Mouse (Mus musculus): ENCODE measurements at regions not wholly inside any gene's neighbourhood (a gene's known extent, or its start where the extent isn't known, plus 50 kb on each side); places are given as distances from the start of the nearest gene placed in this dataset.

GRCm38 (mm10) chr5:75248279-75248678 is 96.2 kb downstream of the Pdgfra start:
- intact Hi-C loops (cut with DNase I): no loop called here
- no peak for DNase-seq

- intact Hi-C loops (cut with DNase I): no loop called here
- no peak for DNase-seq
Measured at GRCm38 (mm10) chr5:75249671-75250070, 97.6 kb downstream of the Pdgfra start.

GRCm38 (mm10) chr5:75253349-75253748 is 101.3 kb downstream of the Pdgfra start:
- intact Hi-C loops (cut with DNase I): no loop called here
- no peak for DNase-seq

- intact Hi-C loops (cut with DNase I): no loop called here
- DNase-seq: no peak
Measured at GRCm38 (mm10) chr5:75253830-75254229, 101.7 kb downstream of the Pdgfra start.

- intact Hi-C loops (cut with DNase I): no loop called here
- DNase-seq: no peak
Measured at GRCm38 (mm10) chr5:75256186-75256585, 104.1 kb downstream of the Pdgfra start.

GRCm38 (mm10) chr5:75257067-75257466 is 105.0 kb downstream of the Pdgfra start:
- DNase-seq: no peak
- intact Hi-C loops (cut with DNase I): no loop called here

GRCm38 (mm10) chr5:75260247-75260646 is 108.2 kb downstream of the Pdgfra start:
- no peak for DNase-seq
- intact Hi-C loops (cut with DNase I): no loop called here

- DNase-seq: no peak
- intact Hi-C loops (cut with DNase I): no loop called here
Measured at GRCm38 (mm10) chr5:75266111-75266676, 114.1 kb downstream of the Pdgfra start.

GRCm38 (mm10) chr5:75266871-75267270 is 114.8 kb downstream of the Pdgfra start:
- intact Hi-C loops (cut with DNase I): no loop called here
- DNase-seq: no peak

GRCm38 (mm10) chr5:75267766-75268165 is 115.7 kb downstream of the Pdgfra start:
- intact Hi-C loops (cut with DNase I): no loop called here
- no peak for DNase-seq

GRCm38 (mm10) chr5:75278041-75278440 is 125.9 kb downstream of the Pdgfra start:
- DNase-seq: peak; percentile 7 to 20
- intact Hi-C loops (cut with DNase I): no loop called here

- DNase-seq: no peak
- intact Hi-C loops (cut with DNase I): no loop called here
Measured at GRCm38 (mm10) chr5:75279561-75280171, 127.6 kb downstream of the Pdgfra start.

- intact Hi-C loops (cut with DNase I): no loop called here
Measured at GRCm38 (mm10) chr5:75280698-75281097, 128.6 kb downstream of the Pdgfra start.

GRCm38 (mm10) chr5:75281510-75281909 is 129.4 kb downstream of the Pdgfra start:
- no peak for DNase-seq
- intact Hi-C loops (cut with DNase I): no loop called here

More at GRCm38 (mm10) chr5:75280698-75281097, 128.6 kb downstream of the Pdgfra start:
- DNase-seq: no peak

GRCm38 (mm10) chr5:75282617-75283016 is 130.5 kb downstream of the Pdgfra start:
- intact Hi-C loops (cut with DNase I): no loop called here
- no peak for DNase-seq

GRCm38 (mm10) chr5:75283841-75284240 is 131.7 kb downstream of the Pdgfra start:
- no peak for DNase-seq
- intact Hi-C loops (cut with DNase I): no loop called here

GRCm38 (mm10) chr5:75285950-75286349 is 133.9 kb downstream of the Pdgfra start:
- no peak for DNase-seq
- intact Hi-C loops (cut with DNase I): no loop called here

GRCm38 (mm10) chr5:75295676-75296075 is 143.6 kb downstream of the Pdgfra start:
- no peak for DNase-seq
- intact Hi-C loops (cut with DNase I): no loop called here

GRCm38 (mm10) chr5:75312897-75313296 is 160.8 kb downstream of the Pdgfra start:
- intact Hi-C loops (cut with DNase I): no loop called here
- DNase-seq: no peak

- intact Hi-C loops (cut with DNase I): no loop called here
- peak in 1 of 2 experiments; percentile 3 for DNase-seq
Measured at GRCm38 (mm10) chr5:75315956-75316355, 163.9 kb downstream of the Pdgfra start.

- intact Hi-C loops (cut with DNase I): no loop called here
- no peak for DNase-seq
Measured at GRCm38 (mm10) chr5:75320536-75320935, 168.4 kb downstream of the Pdgfra start.

- no peak for DNase-seq
- intact Hi-C loops (cut with DNase I): no loop called here
Measured at GRCm38 (mm10) chr5:75334050-75334449, 182.0 kb downstream of the Pdgfra start.

GRCm38 (mm10) chr5:75336454-75336853 is 184.4 kb downstream of the Pdgfra start:
- intact Hi-C loops (cut with DNase I): no loop called here
- no peak for DNase-seq
